Mouse (Mus musculus): ENCODE measurements at regions not wholly inside any gene's neighbourhood (a gene's known extent, or its start where the extent isn't known, plus 50 kb on each side); places are given as distances from the start of the nearest gene placed in this dataset.

DNA sequence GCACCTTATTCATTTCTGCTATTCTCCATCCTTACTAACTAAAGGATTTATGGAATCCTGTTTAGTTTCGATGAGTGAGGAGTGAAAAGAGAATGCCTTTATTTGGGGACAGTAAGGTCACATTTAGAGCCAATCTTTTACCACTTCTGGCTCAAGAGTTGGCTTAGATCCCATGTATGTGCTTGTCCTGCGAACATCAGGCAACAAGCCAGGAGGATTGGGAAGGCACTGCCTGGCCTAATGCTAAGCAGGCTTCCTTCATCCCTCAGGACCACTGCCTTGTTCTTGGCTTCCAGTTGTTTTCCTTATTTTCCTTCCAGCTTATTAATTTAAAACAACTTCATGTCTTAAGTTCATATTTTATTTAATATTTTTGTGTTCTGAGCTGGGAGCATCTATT, 442.9 kb downstream of the Vgll3 start:
- DNase-seq (ENCODE audit: inconsistent ontology term), result peak; percentile 18

DNA sequence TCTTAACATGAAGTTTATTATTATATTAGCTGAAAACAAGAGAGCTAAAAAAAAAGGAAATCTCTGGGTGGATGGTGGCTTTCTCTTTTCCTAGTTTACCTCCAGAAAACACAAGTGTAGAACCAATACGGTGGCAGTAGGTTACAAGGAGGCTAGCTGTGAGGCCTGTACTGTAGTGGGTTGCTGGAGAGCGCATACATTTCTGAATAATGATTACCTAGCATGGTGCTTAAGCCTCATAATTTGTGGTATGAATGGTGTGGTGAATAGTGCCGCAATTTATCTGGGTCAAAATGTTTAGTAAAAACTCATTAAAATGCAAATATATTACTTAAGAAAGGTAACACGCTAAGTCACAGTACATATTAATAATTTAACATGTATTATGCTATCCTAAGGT, 453.9 kb downstream of the Vgll3 start:
- DNase-seq (ENCODE audit: inconsistent ontology term), result no peak

DNA sequence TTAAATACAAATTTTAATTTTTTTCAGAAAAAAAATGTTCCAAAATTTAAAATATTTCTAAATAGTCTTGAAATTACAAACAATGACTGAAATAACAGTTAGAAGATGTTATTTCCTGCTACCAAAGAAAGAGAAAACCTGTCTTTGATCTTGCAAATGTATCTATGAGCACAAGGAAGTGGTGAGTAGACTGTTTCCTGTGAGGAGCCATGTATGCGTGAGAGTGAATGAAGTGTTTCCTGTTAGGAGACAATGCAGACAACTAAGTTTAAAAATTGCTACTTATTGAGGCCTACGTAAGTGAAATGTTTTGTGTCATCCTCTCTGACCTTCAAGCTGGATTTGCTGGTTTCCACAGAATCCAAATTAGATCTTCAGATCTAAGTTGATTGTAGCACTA, 461.6 kb downstream of the Vgll3 start:
- DNase-seq (ENCODE audit: inconsistent ontology term), result no peak
